Mouse (Mus musculus): ENCODE measurements around the gene Gm45713.

- TF ChIP-seq ZNF384 (IDR thresholded peaks at IDR 0.05; ENCODE audit: low read depth, low read length) (no peak), USF2 (IDR thresholded peaks at IDR 0.05; ENCODE audit: borderline replicate concordance in 1 of 2, insufficient read depth in 1 of 2, low read depth in 1 of 2, low read length in 2 of 2) (no peak), GATA1 (IDR thresholded peaks at IDR 0.05; ENCODE audit: low read depth, low read length) (no peak), SMC3 (IDR thresholded peaks at IDR 0.05; ENCODE audit: low read depth, low read length) (no peak), ZMIZ1 (IDR thresholded peaks at IDR 0.05; ENCODE audit: low read depth, low read length) (no peak), EP300 (IDR thresholded peaks at IDR 0.05; ENCODE audit: low read depth in 1 of 2, low read length in 2 of 2) (no peak), SIN3A (IDR thresholded peaks at IDR 0.05; ENCODE audit: low read length) (no peak)
These were observed 46.6 kb upstream of the Gm45713 start for GRCm38 (mm10) chr7:45182606-45183005.

Data from MEL (cell line).